Mouse (Mus musculus): ENCODE measurements at regions not wholly inside any gene's neighbourhood (a gene's known extent, or its start where the extent isn't known, plus 50 kb on each side); places are given as distances from the start of the nearest gene placed in this dataset.

DNA sequence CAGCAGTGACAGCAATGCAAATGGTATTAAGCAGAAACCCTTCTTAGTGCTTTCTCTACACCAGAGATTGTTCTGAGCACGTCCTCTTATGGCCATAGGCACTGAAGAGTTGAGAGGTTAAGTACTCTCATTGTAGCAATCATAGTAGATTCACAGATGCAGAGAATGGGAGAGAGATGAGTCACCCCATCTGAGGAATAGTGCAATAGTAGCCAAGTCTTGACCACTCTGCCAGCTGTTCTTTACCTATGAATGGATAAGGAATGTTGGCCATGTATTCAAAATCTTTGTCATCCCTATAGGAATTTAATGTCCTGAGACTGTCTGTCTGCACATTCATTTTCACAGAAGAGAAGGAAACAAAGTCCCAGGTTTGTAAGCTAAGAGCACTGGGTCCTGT lies 198.0 kb downstream of the Ice1 start:
- no peak for TF ChIP-seq CTCF (conservative IDR thresholded peaks at IDR 0.05; ENCODE audit: low read length)
- no peak for TF ChIP-seq NANOG (IDR thresholded peaks at IDR 0.05; ENCODE audit: borderline replicate concordance, low read length)
- TF ChIP-seq POU5F1 (IDR thresholded peaks at IDR 0.05; ENCODE audit: borderline replicate concordance, low read length), result no peak

Measured in E14TG2a.4 (cell line).